Mouse (Mus musculus): ENCODE measurements at regions not wholly inside any gene's neighbourhood (a gene's known extent, or its start where the extent isn't known, plus 50 kb on each side); places are given as distances from the start of the nearest gene placed in this dataset.
"Not testable (repeated sequence)": the region's sequence is repeated elsewhere in the genome, so short reads cannot be mapped to it uniquely, and the experiment has no call there.

DNA sequence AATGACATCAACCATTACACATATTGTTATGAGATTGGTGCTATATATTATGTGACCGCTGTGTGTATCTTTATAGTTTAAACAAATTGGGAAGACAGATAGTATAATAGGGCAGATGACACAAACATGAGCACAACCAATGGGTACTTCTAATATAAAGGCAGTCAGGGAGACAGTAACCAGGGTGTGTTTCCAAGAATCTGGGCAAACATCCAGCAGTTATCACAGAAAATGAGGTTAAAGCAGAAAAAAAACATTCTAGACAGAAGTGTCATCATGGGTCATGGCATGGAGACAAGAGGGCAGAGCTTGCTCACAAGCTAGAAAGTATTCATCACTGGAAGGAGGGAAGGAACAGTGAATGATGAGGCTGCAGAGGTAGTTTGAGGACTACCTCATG lies 129.8 kb upstream of the Arhgap42 start:
- DNase-seq (ENCODE audit: extremely low spot score in 1 of 2, low spot score in 1 of 2) = no peak

DNA sequence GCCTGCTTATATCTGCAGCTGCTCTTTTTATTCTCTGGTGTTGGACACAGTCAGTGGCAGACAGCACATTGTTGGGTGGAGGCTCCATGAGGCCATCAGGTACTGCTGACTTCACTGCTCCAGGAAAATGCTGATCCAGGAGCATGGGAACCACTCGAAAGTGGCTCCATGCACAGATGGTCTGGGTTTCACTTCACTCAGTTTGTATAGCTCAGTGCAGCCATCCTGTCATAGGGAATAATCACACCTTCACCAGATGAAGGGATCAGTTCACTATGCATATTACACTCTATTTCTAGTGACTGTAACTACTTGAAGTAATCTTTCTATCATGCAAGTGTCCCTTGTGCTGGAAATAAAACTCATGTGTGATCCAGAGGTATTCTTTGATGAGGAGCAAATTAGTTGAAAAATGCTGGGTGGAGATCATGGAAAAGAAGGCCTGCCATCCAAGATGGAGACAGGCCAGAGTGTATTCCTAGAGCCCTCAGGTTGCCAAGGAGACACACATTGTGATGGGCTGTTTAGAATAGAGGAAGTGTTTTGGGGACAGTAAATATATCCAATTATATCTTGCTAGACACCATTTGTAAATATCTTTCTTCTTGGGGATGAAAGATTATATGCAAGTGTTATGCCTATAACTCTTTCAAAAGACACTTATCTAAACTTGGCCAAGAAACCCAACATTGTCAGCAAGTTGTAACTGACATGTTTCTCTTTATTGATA lies 103.7 kb upstream of the Arhgap42 start:
- DNase-seq (ENCODE audit: extremely low spot score in 1 of 2, low spot score in 1 of 2) = no peak

DNA sequence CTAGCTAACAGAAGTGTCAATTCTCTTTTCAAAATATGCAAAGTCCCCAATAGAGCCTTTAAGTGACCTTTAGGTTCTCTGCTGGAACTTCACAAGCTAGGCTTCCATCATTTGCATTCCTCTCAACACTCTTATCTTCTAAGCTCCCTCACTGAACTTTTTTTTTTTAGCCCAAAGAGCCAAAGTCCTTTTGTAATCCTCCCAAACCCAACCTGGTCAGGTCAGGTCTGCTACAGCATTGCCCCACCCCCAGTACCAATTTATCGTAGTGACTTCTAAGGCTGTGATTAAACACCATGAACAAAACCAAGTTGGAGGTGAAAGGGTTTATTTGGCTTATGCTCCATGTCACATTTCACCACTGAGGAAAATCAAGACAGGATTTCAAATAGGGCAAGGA lies 79.7 kb upstream of the Arhgap42 start:
- DNase-seq (ENCODE audit: extremely low spot score in 1 of 2, low spot score in 1 of 2) = no peak

- DNase-seq (ENCODE audit: extremely low spot score in 1 of 2, low spot score in 1 of 2) = no peak
Observed at GRCm38 (mm10) chr9:9316021-9316420, 77.1 kb upstream of the Arhgap42 start.

DNA sequence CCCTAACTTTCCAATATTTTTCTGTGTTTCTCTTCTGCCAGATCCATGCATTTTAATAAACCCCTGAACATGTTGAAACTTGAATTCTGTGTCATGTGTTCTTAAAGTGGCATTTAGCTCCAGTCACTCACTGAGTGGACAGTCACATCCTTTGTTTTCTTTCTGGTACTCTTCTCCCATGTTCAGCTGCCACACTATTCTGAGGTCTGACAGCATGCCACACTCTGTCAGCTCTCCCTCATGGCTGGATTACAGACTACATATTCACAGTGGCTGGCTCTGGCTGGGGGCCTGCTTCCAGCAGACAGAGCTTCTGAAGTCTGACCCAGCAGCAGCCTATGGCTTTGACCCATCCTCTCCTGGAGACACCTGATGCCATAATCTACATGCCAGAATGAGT lies 73.4 kb upstream of the Arhgap42 start:
- no peak for DNase-seq (ENCODE audit: extremely low spot score in 1 of 2, low spot score in 1 of 2)

GRCm38 (mm10) chr9:9311627-9312265 lies 72.8 kb upstream of the Arhgap42 start:
- DNase-seq (ENCODE audit: extremely low spot score in 1 of 2, low spot score in 1 of 2) = no peak

- DNase-seq (ENCODE audit: extremely low spot score in 1 of 2, low spot score in 1 of 2) = not testable (repeated sequence)
Observed at GRCm38 (mm10) chr9:9311040-9311583, 72.2 kb upstream of the Arhgap42 start.

GRCm38 (mm10) chr9:9290767-9291166 lies 51.9 kb upstream of the Arhgap42 start:
- DNase-seq (ENCODE audit: extremely low spot score in 1 of 2, low spot score in 1 of 2) = no peak

GRCm38 (mm10) chr9:9289570-9289969 lies 50.7 kb upstream of the Arhgap42 start:
- DNase-seq (ENCODE audit: extremely low spot score in 1 of 2, low spot score in 1 of 2) = no peak
